ENCODE assay signal across 8 mouse cellular contexts in the genomic region with DNA sequence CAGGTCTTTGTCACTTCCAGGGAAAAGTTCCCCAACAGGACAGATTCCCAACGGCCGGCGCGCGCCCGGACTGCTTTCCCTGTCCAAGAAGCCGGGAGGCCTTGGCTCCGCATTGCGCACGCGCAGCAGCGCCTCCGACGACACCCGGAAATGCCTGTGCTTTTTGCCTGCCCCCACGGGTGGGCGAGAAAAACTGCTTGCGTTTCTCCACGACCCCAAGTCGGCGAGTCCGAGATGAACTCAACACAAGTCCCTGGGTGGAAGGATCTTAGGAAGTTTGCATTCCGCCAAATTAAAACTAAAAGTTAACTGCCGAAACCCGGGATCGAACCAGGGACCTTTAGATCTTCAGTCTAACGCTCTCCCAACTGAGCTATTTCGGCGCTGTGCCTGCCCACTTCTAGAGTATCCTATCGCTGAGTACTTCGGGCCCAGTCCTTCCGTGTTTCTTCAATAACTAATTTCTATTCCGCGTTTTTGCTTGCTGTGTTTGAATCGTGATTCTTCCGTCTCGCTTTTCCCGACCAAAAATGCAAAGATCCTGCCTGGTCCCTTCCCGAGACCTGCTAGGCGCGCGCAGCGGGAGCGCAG. TPM values are rescaled to one million over a fixed set of nuclear protein-coding genes. Genes with fewer than 3 reads are reported as not detected.
A peak's percentile ranks its signal among the peaks of the same experiment; 100 is the strongest.
DNase-seq lines count a peak whose midpoint lies in the region; ATAC-seq and TF ChIP-seq lines count a peak whose summit lies in the region.

No protein-coding gene starts in this region.

- no peaks in the 10 kb centered on the region for H3K36me3 ChIP-seq in G1E (replicated peaks)
- H3K36me3 ChIP-seq in forebrain, postnatal 0 days (ENCODE audit: insufficient read depth): no peaks in the 10 kb centered on the region
- H3K36me3 ChIP-seq in lung, embryonic 15.5 days: no peaks in the 10 kb centered on the region

- peak overlapping the region; percentile 72 for H3K4me3 ChIP-seq in G1E (ENCODE audit: low read depth, low read length)
- peak overlapping the region; percentile 61 for H3K4me3 ChIP-seq in forebrain, postnatal 0 days (ENCODE audit: low read depth, low read length)
- peak overlapping the region; percentile 65 for H3K4me3 ChIP-seq in lung, embryonic 15.5 days

- peak; percentile 64; the same call in 1 of the 2 replicates for ATAC-seq in G1E (ENCODE audit: extremely low read depth, insufficient number of reproducible peaks, low FRiP score, poor library complexity, severe bottlenecking)
- ATAC-seq in forebrain, postnatal 0 days: peak; percentile 86
- peak; percentile 82; the same call in 1 of the 2 replicates for ATAC-seq in lung, embryonic 15.5 days (ENCODE audit: borderline replicate concordance, extremely low read depth, low FRiP score, low TSS enrichment)

- H3K4me1 ChIP-seq in G1E (ENCODE audit: insufficient read depth, low read depth, low read length): peaks cover 16% of the 10 kb centered on the region
- H3K4me1 ChIP-seq in forebrain, postnatal 0 days (ENCODE audit: insufficient read depth): 0 out of 2 replicates have a peak, but pooled peaks cover 9% of the 10 kb centered on the region
- peaks cover 4% of the 10 kb centered on the region; the same call in 1 of the 2 replicates for H3K4me1 ChIP-seq in lung, embryonic 15.5 days

- peak overlapping the region; percentile 64 for H3K4me2 ChIP-seq in forebrain, postnatal 0 days (ENCODE audit: low read depth)
- H3K4me2 ChIP-seq in lung, embryonic 15.5 days: peak overlapping the region; percentile 75

- WGBS in forebrain, postnatal 0 days: under 1% methylated on average over 44 of the region's 44 CpGs
- under 1% methylated on average over 44 of the region's 44 CpGs for WGBS in lung, embryonic 15.5 days

- no peaks in the 10 kb centered on the region for H3K9me3 ChIP-seq in G1E (replicated peaks)
- no peaks in the 10 kb centered on the region for H3K9me3 ChIP-seq in forebrain, postnatal 0 days (ENCODE audit: low read length)
- no peaks in the 10 kb centered on the region for H3K9me3 ChIP-seq in lung, embryonic 15.5 days

- H3K27ac ChIP-seq in forebrain, postnatal 0 days (ENCODE audit: low read depth, low read length): peak overlapping the region; percentile 60
- H3K27ac ChIP-seq in lung, embryonic 15.5 days: peak overlapping the region; percentile 83

- no peak for TF ChIP-seq CTCF in G1E (IDR thresholded peaks at IDR 0.05; ENCODE audit: low read depth, low read length)
- 0 out of 2 replicates have a peak, but pooled peaks have one; percentile 8 for TF ChIP-seq CTCF in forebrain, postnatal 0 days (IDR thresholded peaks at IDR 0.05; ENCODE audit: low read depth)

- DNase-seq in G1E (ENCODE audit: low spot score): peak; percentile 76
- DNase-seq in cerebellum, adult 18-20 months: peak; percentile 77 to 85
- DNase-seq in forebrain, postnatal 0 days: peak; percentile 94
- DNase-seq in heart, postnatal 4 days: peak; percentile 97
- peak; percentile 87 to 90 for DNase-seq in layer of hippocampus, adult 8-10 months (ENCODE audit: low spot score in 2 of 2)
- peak; percentile 85 for DNase-seq in ovary, adult 18-20 months (ENCODE audit: low spot score)
- DNase-seq in thymus, postnatal 0 days (ENCODE audit: low spot score): peak; percentile 90

- peak overlapping the region; percentile 49 for H3K9ac ChIP-seq in forebrain, postnatal 0 days
- H3K9ac ChIP-seq in lung, embryonic 15.5 days: peak overlapping the region; percentile 58

- H3K27me3 ChIP-seq in G1E (ENCODE audit: insufficient read depth, low read length): peaks cover 3% of the 10 kb centered on the region
- no peaks in the 10 kb centered on the region for H3K27me3 ChIP-seq in forebrain, postnatal 0 days (ENCODE audit: insufficient read depth, low read length)
- no peaks in the 10 kb centered on the region for H3K27me3 ChIP-seq in lung, embryonic 15.5 days

RNA-seq across cellular contexts. Expression of gene Dct, which starts 37.3 kb away (rescaled TPM):
- 0.29 TPM in 1 of 2 replicates, not detected in the other for total RNA-seq in G1E (2014; fragmentation: Nextera tagmentation)
- total RNA-seq in G1E (2017): 0.23 and 0.44 TPM in 2 replicates
- not detected in 2 replicates for polyA plus RNA-seq in G1E (2012)
- 1.0 and 1.8 TPM in 2 replicates for total RNA-seq in forebrain, postnatal 0 days (2014; rRNA removed)
- 1.0 and 1.2 TPM in 2 replicates for polyA plus RNA-seq in forebrain, postnatal 0 days (2015; fragmentation: Nextera tagmentation; extraction: Ambion mirVana)
- total RNA-seq in heart, postnatal 4 days (2021): 1 to 10 TPM; 5.0 to 6.0 TPM
- total RNA-seq in layer of hippocampus, adult 8-10 months (2022): 1 to 10 TPM in 1 of 4 experiments, under 1 TPM in 3; 0.18 to 2.0 (median 0.73) TPM
- polyA plus RNA-seq in lung, embryonic 15.5 days (2015; fragmentation: Nextera tagmentation; extraction: Ambion mirVana): 0.76 and 1.2 TPM in 2 replicates
- 0.18 and 0.48 TPM in 2 replicates for polyA plus RNA-seq in thymus, postnatal 0 days (2015; fragmentation: Nextera tagmentation; extraction: Ambion mirVana)

RNA-seq across cellular contexts. Expression of gene Tgds, which starts 43.2 kb away (rescaled TPM):
- total RNA-seq in G1E (2014; fragmentation: Nextera tagmentation) (20.0 and 29.9 TPM in 2 replicates), G1E (2017) (8.5 and 12.2 TPM in 2 replicates)
- 3.1 and 6.5 TPM in 2 replicates for polyA plus RNA-seq in G1E (2012)
- 8.8 and 8.9 TPM in 2 replicates for total RNA-seq in forebrain, postnatal 0 days (2014; rRNA removed)
- polyA plus RNA-seq in forebrain, postnatal 0 days (2015; fragmentation: Nextera tagmentation; extraction: Ambion mirVana): 7.2 and 8.4 TPM in 2 replicates
- total RNA-seq in heart, postnatal 4 days (2021): 10 to 100 TPM; 11.8 to 13.9 TPM
- total RNA-seq in layer of hippocampus, adult 8-10 months (2022): 10 to 100 TPM; 10.0 to 12.9 (median 11.3) TPM
- 35.5 and 35.7 TPM in 2 replicates for polyA plus RNA-seq in lung, embryonic 15.5 days (2015; fragmentation: Nextera tagmentation; extraction: Ambion mirVana)
- polyA plus RNA-seq in thymus, postnatal 0 days (2015; fragmentation: Nextera tagmentation; extraction: Ambion mirVana): 34.4 and 35.3 TPM in 2 replicates

RNA-seq across cellular contexts. Expression of gene Gpr180, which starts 47.6 kb away (rescaled TPM):
- total RNA-seq in G1E (2014; fragmentation: Nextera tagmentation) (18.6 and 21.1 TPM in 2 replicates), G1E (2017) (23.0 and 25.0 TPM in 2 replicates)
- polyA plus RNA-seq in G1E (2012): 9.6 and 10.1 TPM in 2 replicates
- 33.4 and 37.7 TPM in 2 replicates for total RNA-seq in forebrain, postnatal 0 days (2014; rRNA removed)
- polyA plus RNA-seq in forebrain, postnatal 0 days (2015; fragmentation: Nextera tagmentation; extraction: Ambion mirVana): 37.5 and 38.2 TPM in 2 replicates
- 10 to 100 TPM; 29.2 to 32.8 TPM for total RNA-seq in heart, postnatal 4 days (2021)
- 10 to 100 TPM; 22.0 to 25.2 (median 23.0) TPM for total RNA-seq in layer of hippocampus, adult 8-10 months (2022)
- 60.6 and 60.8 TPM in 2 replicates for polyA plus RNA-seq in lung, embryonic 15.5 days (2015; fragmentation: Nextera tagmentation; extraction: Ambion mirVana)
- 21.7 and 23.1 TPM in 2 replicates for polyA plus RNA-seq in thymus, postnatal 0 days (2015; fragmentation: Nextera tagmentation; extraction: Ambion mirVana)

Comparison
In these comparisons a context has a peak if more than half of its experiments do, and no peak if none do; other contexts are left out.
1. Peak in every context shown above with its lines: DNase-seq, ATAC-seq, H3K4me3 ChIP-seq and H3K27ac ChIP-seq.